Mouse (Mus musculus): Measurements from ENCODE around the gene Slco2b1. TPM values are rescaled to one million over a fixed set of nuclear protein-coding genes. Genes with fewer than 3 reads are reported as not detected.
A peak's percentile ranks its signal among the peaks of the same experiment; 100 is the strongest.

The Slco2b1 gene
- polyA plus RNA-seq, 1 experiment from 2014 or later: 4.7 TPM

DNA sequence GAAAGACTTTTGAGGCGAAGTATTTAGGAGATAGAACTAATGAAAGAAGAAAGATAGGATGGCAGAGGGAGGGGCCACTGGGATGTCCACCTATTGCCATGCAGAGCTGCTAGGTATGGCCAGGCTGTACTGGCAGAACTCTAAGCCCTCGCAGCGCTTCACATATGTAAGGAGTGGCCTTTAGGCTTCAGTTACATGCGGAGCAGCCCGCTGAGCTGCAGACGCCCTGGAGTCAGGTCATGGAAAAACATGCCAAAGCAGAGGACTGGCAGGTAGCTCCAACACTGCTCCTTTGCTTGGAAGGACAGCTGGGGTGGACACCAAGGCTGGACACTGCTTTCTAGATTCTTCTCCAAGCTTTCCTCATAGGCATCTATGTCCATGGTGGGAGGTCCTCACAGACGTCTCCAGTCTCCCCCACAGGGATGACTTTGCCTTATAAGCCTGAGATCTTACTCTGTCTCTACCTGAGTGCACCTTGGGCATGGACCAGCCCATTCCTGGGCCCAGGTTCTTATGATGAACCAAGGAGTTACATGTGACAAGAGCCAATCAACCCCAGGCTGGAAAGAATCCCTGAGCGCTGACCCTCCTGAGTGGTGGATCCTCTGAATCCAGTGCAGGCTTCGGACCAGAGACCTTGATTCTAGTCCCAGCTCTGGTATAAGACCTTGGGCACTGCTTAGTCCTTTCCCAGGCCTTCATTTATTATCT, 47.5 kb downstream of the Slco2b1 start:
- Histone ChIP-seq H3K4me3 (no peak overlapping the region), H3K9me3 (no peaks in the 10 kb centered on the region), H3K4me2 (replicated peaks) (no peak overlapping the region), H3K27ac (no peak overlapping the region), H3K27me3 (replicated peaks) (no peaks in the 10 kb centered on the region), H3K36me3 (no peaks in the 10 kb centered on the region), H3K4me1 (peaks cover 15% of the 10 kb centered on the region), H3K9ac (no peak overlapping the region)
- no peak for ATAC-seq (ENCODE audit: low FRiP score, low read depth)
- 89% methylated on average over 9 of the region's 9 CpGs for WGBS

DNA sequence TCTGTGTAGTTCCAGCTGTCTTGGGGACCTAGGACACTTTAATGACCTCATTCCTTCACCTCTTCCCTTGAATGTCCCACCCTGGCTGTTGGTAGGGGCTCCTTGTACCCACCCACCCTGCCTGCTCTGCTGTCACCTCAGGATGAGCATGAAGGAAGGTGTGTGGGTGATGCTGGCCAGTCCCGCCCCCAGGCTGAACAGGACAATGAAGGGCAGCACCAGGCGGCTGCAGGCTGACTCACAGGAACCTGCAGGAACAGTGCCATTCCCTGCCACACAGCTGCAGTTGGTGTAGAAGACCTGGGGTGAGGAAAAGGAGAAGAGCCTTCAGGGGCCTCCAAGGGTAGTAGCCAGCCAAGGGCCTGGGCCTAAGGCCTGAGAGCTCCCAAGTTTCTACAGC, 48.8 kb downstream of the Slco2b1 start:
- Histone ChIP-seq H3K4me2 (replicated peaks) (no peak overlapping the region), H3K9me3 (no peaks in the 10 kb centered on the region), H3K27me3 (replicated peaks) (no peaks in the 10 kb centered on the region), H3K27ac (no peak overlapping the region), H3K36me3 (no peaks in the 10 kb centered on the region), H3K4me3 (no peak overlapping the region), H3K9ac (no peak overlapping the region), H3K4me1 (peaks cover 13% of the 10 kb centered on the region; the same call in 1 of the 2 replicates)
- no peak for ATAC-seq (ENCODE audit: low FRiP score, low read depth)
- 64% methylated on average over 2 of the region's 2 CpGs for WGBS

GRCm38 (mm10) chr7:99661571-99662230, 49.4 kb downstream of the Slco2b1 start:
- Histone ChIP-seq H3K9me3 (no peaks in the 10 kb centered on the region), H3K4me1 (peaks cover 13% of the 10 kb centered on the region; the same call in 1 of the 2 replicates), H3K27me3 (replicated peaks) (no peaks in the 10 kb centered on the region), H3K9ac (no peak overlapping the region), H3K4me2 (replicated peaks) (no peak overlapping the region), H3K36me3 (no peaks in the 10 kb centered on the region), H3K4me3 (no peak overlapping the region), H3K27ac (no peak overlapping the region)
- no peak for ATAC-seq (ENCODE audit: low FRiP score, low read depth)
- 82% methylated on average over 14 of the region's 14 CpGs for WGBS

GRCm38 (mm10) chr7:99661071-99661470, 50.1 kb downstream of the Slco2b1 start:
- no peaks in the 10 kb centered on the region for H3K27me3 ChIP-seq (replicated peaks)
- peaks cover 13% of the 10 kb centered on the region; the same call in 1 of the 2 replicates for H3K4me1 ChIP-seq
- ATAC-seq (ENCODE audit: low FRiP score, low read depth): no peak
- no peaks in the 10 kb centered on the region for H3K9me3 ChIP-seq
- 89% methylated on average over 9 of the region's 9 CpGs for WGBS
- no peaks in the 10 kb centered on the region for H3K36me3 ChIP-seq
- H3K27ac ChIP-seq: no peak overlapping the region
- no peak overlapping the region for H3K4me3 ChIP-seq
- H3K9ac ChIP-seq: no peak overlapping the region
- no peak overlapping the region for H3K4me2 ChIP-seq (replicated peaks)

- H3K27ac ChIP-seq: no peak overlapping the region
- no peak overlapping the region for H3K4me3 ChIP-seq
- 0 out of 2 replicates have a peak, but pooled peaks cover 4% of the 10 kb centered on the region for H3K4me1 ChIP-seq
- H3K9me3 ChIP-seq: no peaks in the 10 kb centered on the region
- H3K4me2 ChIP-seq (replicated peaks): no peak overlapping the region
- ATAC-seq (ENCODE audit: low FRiP score, low read depth): 0 out of 2 replicates have a peak, but pooled peaks have one; percentile 25
- WGBS: 48% methylated on average over 12 of the region's 12 CpGs
- H3K36me3 ChIP-seq: no peaks in the 10 kb centered on the region
- no peaks in the 10 kb centered on the region for H3K27me3 ChIP-seq (replicated peaks)
- no peak overlapping the region for H3K9ac ChIP-seq
Measured at GRCm38 (mm10) chr7:99659379-99660029, 51.6 kb downstream of the Slco2b1 start.

DNA sequence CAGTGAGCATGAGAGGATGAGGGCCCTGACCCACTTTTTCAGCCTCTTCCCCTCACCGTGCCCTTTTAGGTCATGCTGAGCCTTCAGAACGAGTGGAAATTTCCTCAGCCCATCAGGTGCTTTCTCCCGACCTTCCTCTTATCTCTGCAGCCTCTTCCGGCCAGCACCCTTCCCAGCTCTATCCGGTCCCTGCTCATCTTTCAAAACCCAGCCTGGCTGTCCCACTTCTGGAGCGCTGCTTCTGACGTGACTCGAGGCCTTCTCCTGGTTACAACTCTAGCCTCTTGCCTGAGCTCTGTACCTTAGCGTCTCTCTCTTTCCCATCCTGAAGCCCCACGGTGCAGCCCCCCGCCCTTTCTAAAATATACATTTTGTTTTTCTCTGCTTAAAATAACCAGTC, 56.9 kb downstream of the Slco2b1 start:
- H3K27me3 ChIP-seq (replicated peaks): no peaks in the 10 kb centered on the region
- no peak overlapping the region for H3K4me2 ChIP-seq (replicated peaks)
- H3K4me3 ChIP-seq: no peak overlapping the region
- 81% methylated on average over 11 of the region's 11 CpGs for WGBS
- no peaks in the 10 kb centered on the region for H3K9me3 ChIP-seq
- H3K4me1 ChIP-seq: no peaks in the 10 kb centered on the region
- no peak overlapping the region for H3K9ac ChIP-seq
- H3K36me3 ChIP-seq: no peaks in the 10 kb centered on the region
- H3K27ac ChIP-seq: no peak overlapping the region
- ATAC-seq (ENCODE audit: low FRiP score, low read depth): no peak

GRCm38 (mm10) chr7:99649585-99649984, 61.6 kb downstream of the Slco2b1 start:
- Histone ChIP-seq H3K4me1 (no peaks in the 10 kb centered on the region), H3K36me3 (no peaks in the 10 kb centered on the region), H3K4me2 (replicated peaks) (no peak overlapping the region), H3K4me3 (no peak overlapping the region), H3K9ac (no peak overlapping the region), H3K27me3 (replicated peaks) (no peaks in the 10 kb centered on the region), H3K27ac (no peak overlapping the region), H3K9me3 (no peaks in the 10 kb centered on the region)
- 60% methylated on average over 4 of the region's 4 CpGs for WGBS
- no peak for ATAC-seq (ENCODE audit: low FRiP score, low read depth)

DNA sequence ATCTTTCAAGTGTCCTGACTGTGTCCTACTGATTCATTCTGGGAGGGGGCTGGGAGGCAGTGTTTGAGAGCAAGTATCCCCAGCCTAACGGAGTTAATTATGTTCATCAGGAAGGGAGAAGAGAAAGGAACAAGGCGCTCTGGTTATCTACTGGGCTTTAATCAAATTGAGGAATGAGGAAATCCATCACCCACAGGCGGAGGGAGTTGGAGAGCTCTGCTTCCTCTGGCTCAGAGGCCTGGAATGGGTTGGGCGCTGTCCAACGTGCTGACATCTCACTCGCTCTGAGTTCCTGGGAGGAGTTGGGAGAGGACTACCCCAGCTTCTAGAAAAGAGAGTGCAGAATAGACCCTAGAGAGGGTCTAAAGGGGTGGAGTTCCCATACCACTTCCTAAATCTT, 62.5 kb downstream of the Slco2b1 start:
- 6% methylated on average over 6 of the region's 6 CpGs for WGBS
- no peaks in the 10 kb centered on the region for H3K36me3 ChIP-seq

DNA sequence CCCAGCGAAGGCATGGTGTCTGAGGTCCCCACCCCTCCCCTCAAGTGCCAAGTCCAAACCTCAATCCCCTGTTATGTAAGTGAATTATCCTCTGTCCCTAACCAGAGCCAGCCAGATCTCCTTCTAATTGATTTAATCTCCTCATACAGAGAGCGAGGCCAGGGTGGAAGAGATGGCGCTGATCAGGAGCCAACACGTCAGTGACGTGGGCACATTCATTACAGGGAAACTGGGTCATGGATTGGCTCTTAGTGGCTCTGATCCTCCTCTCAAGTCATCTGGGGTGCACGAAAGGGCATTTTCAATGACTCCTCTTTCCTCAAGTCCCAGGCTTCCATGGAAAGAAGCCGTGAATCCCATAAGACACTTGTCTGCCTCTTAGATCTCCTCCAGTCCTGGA, 66.4 kb downstream of the Slco2b1 start:
- Histone ChIP-seq H3K36me3 (no peaks in the 10 kb centered on the region), H3K27ac (no peak overlapping the region), H3K4me2 (replicated peaks) (no peak overlapping the region), H3K9me3 (no peaks in the 10 kb centered on the region), H3K4me1 (no peaks in the 10 kb centered on the region), H3K4me3 (no peak overlapping the region), H3K9ac (no peak overlapping the region), H3K27me3 (replicated peaks) (no peaks in the 10 kb centered on the region; the same call in 1 of the 2 replicates)
- no peak for ATAC-seq (ENCODE audit: low FRiP score, low read depth)
- 81% methylated on average over 7 of the region's 7 CpGs for WGBS

More for the DNA sequence above, 62.5 kb downstream of the Slco2b1 start:
- no peaks in the 10 kb centered on the region for H3K4me1 ChIP-seq
- no peak overlapping the region for H3K9ac ChIP-seq
- H3K27me3 ChIP-seq (replicated peaks): no peaks in the 10 kb centered on the region
- H3K9me3 ChIP-seq: no peaks in the 10 kb centered on the region
- ATAC-seq (ENCODE audit: low FRiP score, low read depth): no peak
- H3K27ac ChIP-seq: no peak overlapping the region
- H3K4me3 ChIP-seq: no peak overlapping the region
- H3K4me2 ChIP-seq (replicated peaks): no peak overlapping the region

DNA sequence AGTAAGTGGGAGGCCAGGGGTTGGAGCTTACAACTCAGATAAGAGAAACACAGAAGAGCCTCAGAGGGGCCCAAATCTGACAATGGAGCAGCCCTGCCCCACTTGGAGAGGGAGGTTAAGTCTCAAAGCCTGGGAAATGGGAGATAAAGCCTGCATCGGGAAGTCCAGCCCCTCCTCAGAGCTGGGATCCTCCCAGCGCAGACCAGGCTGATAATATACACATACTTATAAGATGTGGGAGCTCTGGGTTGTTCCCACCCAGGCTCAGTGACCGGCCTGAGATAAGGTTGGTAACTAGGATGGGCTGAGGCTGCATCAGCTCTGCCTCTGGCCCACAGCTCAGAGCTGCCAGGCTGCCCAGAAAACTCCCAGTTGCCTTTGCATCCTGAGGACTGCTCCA, 69.1 kb downstream of the Slco2b1 start:
- H3K9ac ChIP-seq: no peak overlapping the region
- ATAC-seq (ENCODE audit: low FRiP score, low read depth): no peak
- no peaks in the 10 kb centered on the region for H3K9me3 ChIP-seq
- WGBS: 80% methylated on average over 3 of the region's 3 CpGs
- H3K4me2 ChIP-seq (replicated peaks): no peak overlapping the region
- no peak overlapping the region for H3K4me3 ChIP-seq
- H3K36me3 ChIP-seq: no peaks in the 10 kb centered on the region
- no peak overlapping the region for H3K27ac ChIP-seq
- no peaks in the 10 kb centered on the region for H3K4me1 ChIP-seq
- no peaks in the 10 kb centered on the region; the same call in 1 of the 2 replicates for H3K27me3 ChIP-seq (replicated peaks)

DNA sequence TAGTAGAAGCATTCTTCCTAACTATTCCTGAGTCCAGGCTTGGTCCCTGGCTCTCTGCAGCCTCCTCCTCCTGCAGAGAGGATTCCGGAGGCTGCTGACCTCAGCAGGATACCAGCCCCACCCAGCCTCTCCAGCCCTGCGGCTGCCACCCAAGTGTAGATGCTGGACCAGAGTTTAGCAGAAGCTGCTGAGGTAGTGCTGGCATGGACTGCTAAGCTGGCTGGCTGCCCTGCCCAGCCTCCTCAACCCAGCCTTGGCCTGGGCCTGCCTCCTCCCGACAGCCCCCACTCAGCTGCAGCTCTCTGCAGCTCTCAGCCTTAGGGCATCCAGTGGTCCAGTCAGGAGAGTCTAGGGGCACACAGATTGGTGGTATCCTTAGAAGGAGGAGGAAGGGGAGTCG, 69.9 kb downstream of the Slco2b1 start:
- 58% methylated on average over 4 of the region's 4 CpGs for WGBS
- no peak for ATAC-seq (ENCODE audit: low FRiP score, low read depth)
- Histone ChIP-seq H3K9ac (no peak overlapping the region), H3K27me3 (replicated peaks) (no peaks in the 10 kb centered on the region; the same call in 1 of the 2 replicates), H3K27ac (no peak overlapping the region), H3K9me3 (no peaks in the 10 kb centered on the region), H3K36me3 (no peaks in the 10 kb centered on the region), H3K4me3 (no peak overlapping the region), H3K4me2 (replicated peaks) (no peak overlapping the region), H3K4me1 (no peaks in the 10 kb centered on the region)

DNA sequence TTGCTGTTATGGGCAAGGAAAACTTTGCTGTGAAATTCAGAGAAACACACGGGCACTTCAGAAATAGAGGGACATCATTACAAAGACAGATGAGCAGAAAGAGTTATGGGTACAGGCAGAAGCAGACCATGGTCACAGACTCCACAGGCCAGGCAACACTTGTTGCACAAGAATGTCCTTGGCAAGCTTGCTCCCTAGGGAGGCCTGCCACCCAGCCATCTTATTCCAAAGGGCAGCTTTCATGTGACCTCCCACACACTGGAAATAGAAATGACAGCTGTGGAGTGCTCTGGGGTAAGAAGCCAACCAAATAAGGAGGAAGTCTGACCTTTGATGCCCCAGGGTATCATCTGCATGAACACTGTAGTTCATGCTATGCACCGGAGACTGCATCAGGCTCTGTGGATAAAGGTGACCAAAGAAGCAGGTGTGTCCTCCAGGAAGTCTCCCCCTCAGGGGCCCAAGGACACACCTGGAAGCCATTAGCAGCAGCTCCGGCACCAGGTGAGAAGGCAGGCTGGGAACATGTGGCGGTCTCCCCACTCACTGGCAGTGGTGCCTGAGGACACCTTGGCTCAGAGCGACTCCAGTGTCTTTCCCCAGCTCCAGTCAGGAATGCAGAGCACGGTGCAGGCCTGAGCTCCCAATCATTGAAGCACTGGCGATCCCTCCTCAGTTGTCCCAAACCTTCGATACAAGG, 77.0 kb downstream of the Slco2b1 start:
- Histone ChIP-seq H3K4me3 (no peak overlapping the region), H3K9ac (no peak overlapping the region), H3K27me3 (replicated peaks) (peaks cover 12% of the 10 kb centered on the region; the same call in 1 of the 2 replicates), H3K4me2 (replicated peaks) (no peak overlapping the region), H3K36me3 (no peaks in the 10 kb centered on the region), H3K27ac (no peak overlapping the region), H3K9me3 (no peaks in the 10 kb centered on the region), H3K4me1 (no peaks in the 10 kb centered on the region)
- ATAC-seq (ENCODE audit: low FRiP score, low read depth): no peak
- 76% methylated on average over 8 of the region's 8 CpGs for WGBS
